Mouse (Mus musculus): ENCODE measurements at regions not wholly inside any gene's neighbourhood (a gene's known extent, or its start where the extent isn't known, plus 50 kb on each side); places are given as distances from the start of the nearest gene placed in this dataset.

DNA sequence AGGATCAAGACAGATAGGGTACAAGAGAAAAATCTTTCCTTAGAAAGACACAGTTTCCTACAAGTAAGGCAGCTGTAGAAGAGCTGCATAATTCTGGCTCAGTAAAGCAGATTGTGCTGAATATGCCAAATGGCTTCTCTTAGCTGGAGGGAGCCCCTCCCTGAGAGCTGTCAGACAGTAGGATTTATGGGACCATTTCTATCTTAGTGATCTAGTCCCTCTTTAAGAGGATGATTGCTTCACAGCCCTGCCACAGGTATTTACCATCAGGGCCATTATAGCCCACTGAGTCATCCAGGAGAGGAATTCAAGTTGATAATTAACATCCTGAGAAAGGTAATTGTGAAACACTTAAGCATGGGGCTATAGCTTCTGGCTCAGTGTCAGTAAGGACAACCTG, 101.5 kb upstream of the Cypt1 start:
- Histone ChIP-seq H3K9ac (replicated peaks; ENCODE audit: low read length) (no peak overlapping the region), H3K4me3 (ENCODE audit: low read length) (no peak overlapping the region), H3K9me3 (ENCODE audit: low read length) (no peaks in the 10 kb centered on the region), H3K4me2 (replicated peaks; ENCODE audit: low read depth, low read length) (no peak overlapping the region), H3K4me1 (ENCODE audit: insufficient read depth, low read length) (no peaks in the 10 kb centered on the region), H3K27ac (ENCODE audit: low read length) (no peak overlapping the region), H3K36me3 (ENCODE audit: insufficient read depth, low read length) (no peaks in the 10 kb centered on the region), H3K27me3 (ENCODE audit: insufficient read depth, low read length) (no peaks in the 10 kb centered on the region)
- ATAC-seq (ENCODE audit: low FRiP score, low TSS enrichment), result no peak

- Histone ChIP-seq H3K4me1 (ENCODE audit: insufficient read depth, low read length) (no peaks in the 10 kb centered on the region), H3K9ac (replicated peaks; ENCODE audit: low read length) (no peak overlapping the region), H3K27me3 (ENCODE audit: insufficient read depth, low read length) (no peaks in the 10 kb centered on the region), H3K4me2 (replicated peaks; ENCODE audit: low read depth, low read length) (no peak overlapping the region), H3K4me3 (ENCODE audit: low read length) (no peak overlapping the region), H3K27ac (ENCODE audit: low read length) (no peak overlapping the region), H3K36me3 (ENCODE audit: insufficient read depth, low read length) (no peaks in the 10 kb centered on the region), H3K9me3 (ENCODE audit: low read length) (no peaks in the 10 kb centered on the region)
- no peak for ATAC-seq (ENCODE audit: low FRiP score, low TSS enrichment)
These were observed 101.0 kb upstream of the Cypt1 start for GRCm38 (mm10) chrX:16421663-16422062.

DNA sequence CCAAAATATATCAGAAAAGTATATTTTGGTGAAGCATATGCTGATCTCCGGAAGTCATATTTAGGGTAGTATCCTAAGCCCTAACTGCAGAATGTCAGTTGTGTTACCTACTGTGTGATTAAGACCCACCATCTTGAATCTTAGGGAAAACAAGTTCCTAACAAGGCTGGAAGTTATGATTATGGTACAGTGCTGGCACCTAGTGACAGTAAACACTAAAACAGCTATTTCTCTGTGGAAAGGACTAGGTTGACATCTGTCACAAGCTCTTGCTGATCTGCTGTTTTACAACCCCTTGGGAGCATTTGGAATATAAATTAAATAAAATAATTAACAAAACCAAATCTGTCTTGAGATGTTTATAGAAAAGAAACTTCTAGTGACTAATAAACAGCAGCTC, 84.6 kb upstream of the Cypt1 start:
- no peak overlapping the region for H3K27ac ChIP-seq (ENCODE audit: low read length)
- no peaks in the 10 kb centered on the region for H3K36me3 ChIP-seq (ENCODE audit: insufficient read depth, low read length)
- H3K27me3 ChIP-seq (ENCODE audit: insufficient read depth, low read length), result no peaks in the 10 kb centered on the region
- no peaks in the 10 kb centered on the region for H3K9me3 ChIP-seq (ENCODE audit: low read length)
- WGBS, result 88% methylated on average over 1 of the region's 1 CpGs
- H3K4me1 ChIP-seq (ENCODE audit: insufficient read depth, low read length), result no peaks in the 10 kb centered on the region
- no peak for ATAC-seq (ENCODE audit: low FRiP score, low TSS enrichment)
- H3K4me3 ChIP-seq (ENCODE audit: low read length), result no peak overlapping the region
- H3K4me2 ChIP-seq (replicated peaks; ENCODE audit: low read depth, low read length), result no peak overlapping the region
- H3K9ac ChIP-seq (replicated peaks; ENCODE audit: low read length), result no peak overlapping the region

DNA sequence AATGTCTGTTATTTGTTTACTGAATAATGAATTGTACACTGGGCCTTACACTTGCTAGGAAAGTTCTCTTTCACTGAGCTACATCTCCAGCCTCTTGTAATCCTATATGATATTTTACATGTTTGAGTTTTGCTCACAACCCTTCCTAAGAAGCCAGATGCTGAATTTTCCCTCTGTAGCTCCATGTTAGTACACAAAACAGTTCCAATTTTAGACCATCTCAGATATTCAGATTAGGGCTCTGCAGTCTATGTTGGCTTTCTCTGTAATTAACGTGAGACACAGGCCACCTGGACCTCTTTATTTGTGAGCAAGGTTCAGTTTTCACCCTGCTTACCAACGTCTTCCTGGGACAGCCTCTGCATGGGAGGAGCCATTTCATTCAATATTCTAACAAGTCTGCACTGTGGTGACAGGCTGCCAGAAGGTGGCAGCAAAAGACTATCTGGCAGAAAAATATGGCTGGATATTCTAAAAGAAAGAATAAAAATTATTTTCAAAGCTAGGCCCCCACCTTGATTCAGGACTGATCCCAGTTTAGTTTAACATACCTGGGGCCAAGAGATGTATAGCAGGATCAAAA, 72.1 kb upstream of the Cypt1 start:
- H3K4me2 ChIP-seq (replicated peaks; ENCODE audit: low read depth, low read length), result peak overlapping the region; percentile 20; the same call in 1 of the 2 replicates
- no peak overlapping the region for H3K9ac ChIP-seq (replicated peaks; ENCODE audit: low read length)
- H3K4me3 ChIP-seq (ENCODE audit: low read length), result no peak overlapping the region
- H3K27me3 ChIP-seq (ENCODE audit: insufficient read depth, low read length), result no peaks in the 10 kb centered on the region
- no peaks in the 10 kb centered on the region for H3K4me1 ChIP-seq (ENCODE audit: insufficient read depth, low read length)
- 2% methylated on average over 2 of the region's 2 CpGs for WGBS
- H3K36me3 ChIP-seq (ENCODE audit: insufficient read depth, low read length), result no peaks in the 10 kb centered on the region
- ATAC-seq (ENCODE audit: low FRiP score, low TSS enrichment), result peak; percentile 84; the same call in 1 of the 2 replicates
- H3K27ac ChIP-seq (ENCODE audit: low read length), result no peak overlapping the region
- H3K9me3 ChIP-seq (ENCODE audit: low read length), result no peaks in the 10 kb centered on the region

All from kidney, embryonic 16.5 days (tissue).